In the genomic region with DNA sequence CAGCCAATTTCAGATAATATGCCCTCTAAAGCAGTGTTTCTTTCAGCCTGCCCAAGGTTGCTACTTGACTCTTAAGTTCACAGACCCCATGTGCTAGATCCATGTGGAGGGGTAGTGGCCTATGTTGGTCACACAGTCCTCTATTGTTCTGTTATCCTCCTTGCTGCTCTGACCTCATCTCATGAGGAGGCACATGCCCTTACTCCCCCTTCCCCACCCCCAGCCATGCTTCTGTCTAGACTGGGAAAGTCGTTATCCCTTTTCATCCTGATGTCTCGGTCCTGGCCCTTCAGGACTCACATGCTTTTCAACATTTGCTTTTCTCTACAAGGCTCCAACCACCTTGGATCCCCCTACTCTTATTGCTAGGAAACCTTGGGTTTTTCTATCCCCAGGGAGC, we compare ENCODE assay signal across 10 mouse cellular contexts.
"Had no signal": no experiment of that assay in that cellular context is flagged by ENCODE, and none has a peak within 500 bp of the region (broad histone marks: within the 10 kb centered on the region; RNA-seq: fewer than 3 reads in every experiment).

No protein-coding gene starts in this region.

- DNase-seq: right cerebral cortex, adult 18-20 months; right cerebral cortex, postnatal 14 days; right cerebral cortex, postnatal 25 days; right cerebral cortex, postnatal 4 days; spleen, adult 18-20 months; thymus, adult 18-20 months; thymus, adult 2 months; thymus, postnatal 14 days; thymus, postnatal 36 days; thymus, postnatal 4 days had no signal
